Mouse (Mus musculus): ENCODE results near the gene Sh2d3c.
A peak's percentile ranks its signal among the peaks of the same experiment; 100 is the strongest.

Gene Sh2d3c

DNA sequence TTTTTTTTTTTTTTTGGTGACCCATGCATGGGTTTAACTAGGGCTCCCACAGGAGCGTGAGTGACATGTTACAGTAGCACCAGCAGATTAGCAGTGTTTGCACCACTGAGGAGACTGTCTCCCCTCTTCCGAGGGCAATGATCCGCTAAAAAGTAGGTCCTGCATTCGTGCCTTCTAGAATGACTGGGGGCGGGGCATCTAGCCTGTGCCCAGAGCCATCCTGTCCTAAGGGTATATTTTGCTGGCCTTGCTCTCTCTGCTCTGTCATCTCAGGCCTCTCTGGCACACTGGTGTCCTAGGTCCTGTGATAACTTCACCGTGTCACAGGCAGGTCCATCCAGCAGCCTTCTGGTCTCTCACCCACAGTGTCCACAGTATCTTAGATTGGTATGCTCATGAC lies 21.2 kb upstream of the Sh2d3c start:
- DNase-seq (ENCODE audit: low spot score) = no peak

DNA sequence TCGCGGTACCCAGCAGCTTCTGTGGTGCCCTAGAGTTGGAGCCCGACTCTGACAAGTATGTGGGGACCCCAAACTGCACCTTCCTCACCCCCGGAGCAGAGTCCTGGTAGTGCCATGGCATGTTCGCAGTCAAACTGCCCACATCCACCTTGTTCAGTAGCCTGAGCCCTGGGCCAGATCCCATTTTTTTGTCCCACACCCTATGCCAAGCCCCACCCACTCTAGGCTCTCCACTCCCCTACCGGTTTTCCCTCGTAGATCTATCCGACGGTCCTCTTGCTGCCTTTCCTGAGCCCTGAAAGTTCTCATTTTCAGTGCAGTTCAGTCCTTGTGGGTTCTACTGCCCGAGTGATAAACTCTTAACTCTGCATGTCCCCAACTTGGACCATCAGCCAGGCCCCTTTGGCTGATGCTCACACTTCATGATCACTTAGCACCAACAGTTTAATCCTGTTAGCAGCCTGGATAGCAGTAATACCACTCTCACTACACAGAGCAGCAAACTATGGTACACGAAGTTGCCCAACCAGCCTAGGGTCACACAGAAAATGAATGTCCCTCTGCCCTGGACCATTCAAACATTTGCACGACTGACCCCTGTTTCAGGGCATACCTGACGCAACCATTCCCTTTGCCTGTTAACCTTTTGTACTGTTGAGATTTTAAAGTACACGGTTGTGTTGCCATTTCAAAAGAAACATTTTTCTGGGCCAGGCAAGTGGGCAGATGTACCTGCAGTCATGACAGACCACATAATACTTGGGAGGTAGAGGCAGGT lies 19.7 kb upstream of the Sh2d3c start:
- no peak for DNase-seq (ENCODE audit: low spot score)

DNA sequence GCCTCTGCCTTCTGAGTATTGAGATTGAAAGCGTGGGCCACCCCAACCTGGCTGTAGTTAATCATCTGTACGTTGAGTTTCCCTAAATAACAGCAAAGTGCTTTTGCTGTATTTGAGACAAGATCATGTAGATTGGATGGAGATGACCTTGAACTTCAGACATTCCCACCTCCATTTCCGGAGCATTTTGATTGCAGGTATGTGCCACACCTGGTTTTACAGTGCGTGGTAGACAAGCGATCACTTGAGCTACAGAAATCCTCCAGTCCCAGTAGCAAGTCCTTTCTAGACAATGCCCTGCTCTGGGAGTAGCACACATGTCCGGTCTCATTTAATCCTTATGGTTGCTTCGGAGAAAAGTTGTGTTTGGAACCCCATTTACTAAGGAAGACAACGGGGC lies 17.8 kb upstream of the Sh2d3c start:
- no peak for DNase-seq (ENCODE audit: low spot score)

DNA sequence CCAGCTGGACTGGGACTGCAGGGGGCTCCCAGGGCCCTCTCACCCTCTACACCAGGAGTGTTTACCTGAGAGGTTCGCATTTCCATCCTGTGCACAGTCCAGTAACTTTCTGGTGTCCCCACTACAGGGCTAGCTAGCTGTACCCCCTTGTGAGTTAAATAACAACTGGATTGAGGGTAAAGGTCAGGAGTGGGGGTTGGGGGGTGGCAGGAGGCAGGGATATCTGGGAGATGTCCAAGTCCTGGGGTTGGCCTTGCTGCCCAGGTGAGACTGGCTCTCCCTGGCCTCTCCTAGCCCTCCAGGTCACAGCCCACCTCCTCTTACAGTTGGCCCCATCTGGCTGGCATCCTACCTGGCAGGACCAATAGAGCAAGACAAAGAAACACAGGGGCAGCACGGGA lies 16.8 kb upstream of the Sh2d3c start, which contains the start of gene Fpgs:
TSS of gene Fpgs (minus strand) at position 125 of the 401 bp plus-strand sequence.
- no peak for DNase-seq (ENCODE audit: low spot score)

DNA sequence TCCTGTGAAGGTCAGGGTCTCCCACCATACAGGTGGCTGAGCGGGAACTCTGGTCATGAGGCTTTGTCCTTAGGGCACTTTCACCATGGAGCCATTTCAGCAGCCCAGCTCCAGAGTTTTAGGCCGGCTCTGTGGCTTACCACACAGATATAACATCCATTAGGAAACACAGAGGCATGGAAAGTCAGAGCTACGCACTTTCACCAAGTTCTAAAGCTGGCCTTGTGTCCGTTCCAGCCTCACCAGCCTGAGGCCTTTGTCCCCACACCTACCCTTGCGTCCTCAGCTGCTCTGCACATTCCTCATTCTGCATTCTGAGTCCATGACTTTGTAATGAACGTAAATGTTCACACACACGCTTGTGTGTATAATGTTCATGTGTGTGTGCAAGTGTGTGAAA lies 15.8 kb upstream of the Sh2d3c start:
- no peak for DNase-seq (ENCODE audit: low spot score)

DNA sequence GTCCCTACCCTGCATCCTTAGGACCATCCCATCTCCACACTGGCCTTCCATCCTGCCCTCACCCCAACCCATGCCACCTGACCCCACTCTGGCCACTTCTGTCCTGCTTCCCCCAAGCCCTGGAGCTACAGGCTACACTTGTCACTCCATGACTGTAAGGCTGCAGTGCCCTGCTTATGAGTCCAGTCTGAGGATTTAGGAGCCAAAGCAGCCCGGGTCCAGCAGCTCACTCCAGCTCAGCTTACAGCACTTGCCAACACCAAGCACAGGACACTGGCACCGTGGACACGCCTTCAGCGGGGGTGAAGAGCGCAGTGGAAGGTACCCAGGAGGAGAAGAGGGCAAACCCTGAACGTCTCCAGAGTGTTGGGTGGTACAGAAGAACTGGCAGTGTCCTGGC lies 13.9 kb upstream of the Sh2d3c start:
- no peak for DNase-seq (ENCODE audit: low spot score)

DNA sequence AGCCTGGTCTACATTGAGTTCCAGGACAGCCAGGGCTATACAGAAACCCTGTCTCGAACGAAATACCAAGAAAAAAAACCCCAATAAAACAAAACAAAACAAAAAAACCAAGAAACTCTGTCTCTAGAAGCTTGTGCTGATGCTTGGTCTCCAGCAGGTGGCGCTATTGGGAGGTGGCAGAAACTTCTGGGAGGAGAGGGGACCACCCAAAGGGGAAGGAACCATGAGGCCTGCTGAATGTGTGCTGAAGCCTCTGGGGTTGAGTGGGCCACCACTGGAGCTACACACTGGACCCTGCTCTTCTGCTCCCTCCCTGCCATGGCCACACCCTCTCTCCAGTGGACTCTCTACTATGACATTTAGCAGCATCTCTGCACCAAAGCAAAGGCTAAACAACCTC lies 12.2 kb upstream of the Sh2d3c start:
- peak; percentile 85 for DNase-seq (ENCODE audit: low spot score)

DNA sequence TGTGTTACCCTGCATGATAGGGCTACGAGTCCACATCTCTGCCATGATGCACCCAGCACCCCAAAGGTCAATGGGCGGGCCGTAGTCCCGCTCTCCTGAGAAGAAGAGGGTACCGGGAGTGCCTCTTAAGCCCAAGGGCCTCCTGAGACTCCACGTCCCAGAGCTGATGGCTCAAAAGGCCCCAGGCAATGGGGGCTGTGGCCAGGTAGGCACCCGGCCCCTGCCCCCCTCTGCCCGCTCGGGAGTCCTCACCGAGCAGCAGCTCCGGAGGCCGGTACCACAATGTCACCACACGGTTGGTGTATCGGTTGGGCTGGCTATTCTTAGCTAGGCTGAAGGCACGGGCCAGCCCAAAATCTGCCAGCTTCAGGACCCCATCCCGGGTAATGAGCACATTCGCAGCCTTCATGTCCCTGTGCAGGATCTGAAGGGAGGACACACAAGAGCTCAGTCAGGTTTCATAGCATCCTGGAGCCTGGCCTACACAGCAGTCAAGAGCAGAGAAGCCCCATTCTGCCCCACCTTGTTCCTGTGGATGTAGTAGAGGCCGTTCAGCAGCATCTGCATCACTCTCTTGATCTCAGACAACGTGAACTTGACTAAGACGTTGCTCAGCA lies 11.2 kb upstream of the Sh2d3c start:
- DNase-seq (ENCODE audit: low spot score) = no peak

DNA sequence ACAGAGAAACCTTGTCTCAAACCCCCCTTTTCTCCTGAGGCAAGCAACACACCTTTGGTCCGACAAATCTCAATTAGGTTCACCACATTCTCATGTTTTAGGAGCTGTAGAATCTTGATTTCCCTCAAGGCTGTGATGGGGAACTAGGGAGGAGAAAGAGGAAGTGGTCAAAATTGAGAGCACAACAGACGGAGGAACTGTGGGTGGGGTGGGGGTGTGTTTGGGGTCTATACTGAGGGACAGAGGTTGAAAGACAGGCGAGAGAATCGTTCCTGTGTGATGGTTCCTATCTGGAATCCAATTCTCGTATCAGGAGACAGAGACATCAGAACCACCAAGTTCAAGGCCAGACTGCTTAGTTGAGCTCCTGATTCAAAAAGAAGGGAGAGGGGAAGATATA lies 10.4 kb upstream of the Sh2d3c start:
- DNase-seq (ENCODE audit: low spot score) = no peak

DNA sequence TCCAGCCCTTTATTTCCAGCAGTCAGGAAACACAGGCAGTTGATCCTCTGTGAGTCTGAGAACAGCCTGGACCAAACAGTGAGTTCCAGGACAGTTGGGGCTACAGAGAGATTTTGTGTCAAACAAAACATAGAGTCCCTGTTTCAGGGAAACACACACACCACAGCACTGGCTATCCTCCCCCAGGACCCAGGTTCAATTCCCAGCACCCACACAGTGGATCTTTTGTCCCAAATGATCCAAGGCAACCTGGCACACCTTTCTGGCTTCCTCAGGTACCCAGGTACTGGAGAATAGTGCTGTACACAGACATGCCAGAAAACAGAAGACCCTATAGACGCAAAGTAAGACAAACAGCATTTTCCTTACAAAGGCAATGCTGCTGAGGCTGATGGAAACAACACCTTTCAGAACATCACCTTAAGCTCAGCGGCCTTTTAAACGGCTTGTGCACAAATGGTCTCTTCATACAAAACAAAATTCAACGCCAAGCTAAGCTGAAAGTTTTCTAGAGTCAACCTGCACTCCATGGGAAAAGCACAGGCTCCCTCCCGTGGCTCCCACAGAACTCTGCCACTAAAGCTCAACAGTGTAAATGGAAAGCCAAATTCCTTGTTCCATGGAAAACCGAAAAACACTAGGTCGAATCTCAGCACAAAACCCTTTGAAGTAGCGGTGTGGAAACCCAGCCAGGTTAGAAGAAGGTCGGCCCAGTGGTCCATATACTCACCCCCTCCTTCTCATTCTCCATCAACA lies 9.4 kb upstream of the Sh2d3c start:
- DNase-seq (ENCODE audit: low spot score) = no peak

DNA sequence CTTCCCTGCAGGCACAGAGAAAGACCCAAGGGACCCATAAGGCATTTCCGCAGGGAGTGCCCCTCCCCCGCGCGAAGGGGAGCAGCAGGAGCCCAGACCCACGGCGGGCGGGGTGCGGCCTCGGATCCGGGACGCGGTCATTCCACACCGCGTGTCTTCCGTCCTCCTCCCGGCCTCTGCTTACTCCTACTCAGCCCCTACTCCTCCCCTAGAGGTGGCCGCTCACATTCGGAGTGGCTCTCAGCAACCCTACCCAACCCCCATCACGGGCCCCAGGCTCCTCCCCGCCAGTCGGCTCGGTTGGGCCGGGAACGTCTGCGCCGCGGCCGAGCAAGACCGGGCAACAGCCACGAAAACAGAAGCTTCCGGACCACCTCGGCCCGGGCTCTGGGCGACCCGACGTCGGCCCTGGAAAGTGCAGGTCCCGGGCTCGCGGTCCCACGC lies 8.7 kb upstream of the Sh2d3c start:
- peak; percentile 60 for DNase-seq (ENCODE audit: low spot score)

DNA sequence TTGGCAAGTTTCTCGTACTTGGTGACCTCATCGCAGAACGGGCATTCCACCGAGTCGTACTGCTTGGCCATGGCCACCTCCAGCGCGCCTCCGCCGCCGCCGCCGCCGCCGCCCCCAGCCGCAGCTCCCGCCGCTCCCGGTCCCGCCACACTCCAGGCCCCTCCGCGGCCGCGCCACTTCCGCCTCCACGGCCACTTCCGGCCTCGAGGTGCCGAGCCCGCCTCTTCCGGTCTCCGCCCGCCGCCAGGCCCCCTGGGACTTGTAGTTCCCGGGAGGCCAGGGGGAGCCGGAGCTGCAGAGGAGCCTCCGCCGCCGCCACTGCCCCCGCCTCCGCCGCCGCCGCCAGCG lies 8.3 kb upstream of the Sh2d3c start:
- peak; percentile 92 for DNase-seq (ENCODE audit: low spot score)

DNA sequence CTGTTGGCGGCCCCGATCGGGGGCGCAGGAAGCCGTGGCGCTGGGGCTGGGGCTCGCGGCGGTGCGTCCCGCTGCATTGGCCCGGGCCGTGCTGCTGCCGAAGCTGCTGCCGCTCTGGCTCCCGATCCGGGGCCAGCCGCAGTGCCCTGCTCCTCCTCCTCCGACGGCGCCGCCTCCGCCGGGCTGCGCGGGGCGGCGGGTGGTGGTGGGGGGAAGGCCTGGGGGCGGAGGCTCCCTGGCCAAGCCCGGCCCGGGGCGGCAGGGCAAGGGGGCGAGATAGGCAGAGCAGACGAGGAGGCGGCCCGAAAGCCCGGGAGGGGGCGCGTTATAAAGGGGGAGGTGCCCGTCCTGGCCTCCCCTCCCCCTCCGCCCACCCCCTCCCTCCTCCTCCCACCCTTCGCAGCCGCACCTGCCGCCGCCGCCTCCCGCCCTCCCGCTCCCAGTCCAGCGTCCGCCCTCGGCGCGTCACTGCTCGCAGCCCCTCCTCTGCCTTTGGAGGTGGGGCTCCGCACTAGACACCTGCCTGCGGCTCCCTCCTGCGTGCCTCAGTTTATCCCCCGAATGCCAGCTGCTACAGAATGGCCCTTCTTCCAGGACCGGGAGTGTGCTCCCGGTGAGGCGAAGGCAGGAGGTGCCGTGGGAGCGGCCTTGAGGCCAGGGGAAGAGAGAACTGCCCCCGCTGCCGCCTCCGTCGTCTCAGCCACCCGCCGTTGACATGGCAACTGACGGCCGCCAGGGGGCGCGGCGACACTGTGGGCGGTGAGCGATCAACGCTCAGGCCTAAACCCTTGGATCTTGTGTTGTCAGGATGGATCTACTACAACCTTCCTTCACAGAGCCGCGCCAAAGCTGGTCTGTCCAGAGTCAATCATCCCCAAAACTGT lies 7.7 kb upstream of the Sh2d3c start, which contains the start of gene Cdk9:
TSS of gene Cdk9 (minus strand) at position 143 of the 884 bp plus-strand sequence.
- DNase-seq (ENCODE audit: low spot score) = peak; percentile 95

DNA sequence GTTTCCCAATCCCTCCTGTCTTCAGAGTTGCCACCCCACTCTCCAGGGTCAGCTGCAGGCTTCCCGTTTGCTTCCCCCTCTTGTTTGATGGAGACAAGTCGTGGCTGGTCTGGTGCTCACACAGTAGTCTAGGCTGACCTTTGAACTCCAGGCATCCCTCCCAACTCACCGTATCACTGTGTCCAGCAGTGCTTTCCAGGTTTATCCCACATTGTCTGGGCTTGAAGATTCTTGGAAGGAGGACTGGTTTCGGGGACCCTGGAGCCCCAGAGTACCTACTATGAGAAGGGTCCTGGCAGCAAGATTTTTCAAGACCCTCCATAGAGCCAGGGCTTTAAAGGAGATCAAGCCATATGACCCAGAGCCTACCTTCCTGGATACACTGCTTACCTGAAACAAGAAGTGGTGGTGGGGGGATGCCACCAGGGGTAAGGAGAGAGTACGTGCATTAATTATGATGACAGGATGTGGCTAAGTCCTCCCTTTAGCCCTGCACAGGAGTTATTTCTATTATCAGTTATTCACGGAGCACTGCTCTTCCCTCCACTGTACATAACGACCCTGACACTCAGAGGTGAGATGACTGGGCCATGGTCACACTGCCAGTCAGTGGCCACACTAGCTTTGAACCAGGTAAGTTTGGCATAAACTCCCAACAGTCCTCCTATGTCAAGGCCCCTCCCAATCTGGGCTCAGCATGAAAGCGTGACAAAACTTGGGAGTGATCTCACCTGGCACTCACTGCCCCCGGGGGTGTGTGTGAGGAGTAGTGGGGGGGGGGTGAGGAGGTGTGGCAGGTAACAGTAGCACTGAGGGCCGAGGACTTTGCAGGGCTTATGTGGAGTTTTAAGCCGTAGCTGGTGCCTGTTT lies 6.5 kb upstream of the Sh2d3c start:
- no peak for DNase-seq (ENCODE audit: low spot score)

DNA sequence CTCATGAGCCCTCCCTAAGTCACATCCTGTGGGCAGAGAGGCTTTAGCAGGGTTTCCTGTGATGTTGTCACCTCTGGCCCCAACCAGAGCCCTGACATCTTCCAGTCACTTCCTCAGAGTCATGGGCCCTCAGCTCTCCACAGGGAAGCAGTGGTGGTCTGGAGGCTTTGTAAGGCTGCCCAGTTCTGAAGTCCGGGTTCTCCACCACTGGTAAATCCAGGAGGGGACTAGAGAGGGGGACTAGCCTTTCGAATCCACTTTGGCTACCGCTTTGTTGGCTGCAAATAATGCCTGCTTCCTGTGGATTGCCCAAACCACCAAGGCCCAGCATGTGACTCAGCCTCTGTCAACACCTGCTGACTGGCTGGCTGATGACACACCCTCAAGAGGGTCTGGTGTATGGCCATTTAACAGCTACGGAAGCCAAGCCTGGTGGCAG lies 5.8 kb upstream of the Sh2d3c start:
- DNase-seq (ENCODE audit: low spot score) = no peak

DNA sequence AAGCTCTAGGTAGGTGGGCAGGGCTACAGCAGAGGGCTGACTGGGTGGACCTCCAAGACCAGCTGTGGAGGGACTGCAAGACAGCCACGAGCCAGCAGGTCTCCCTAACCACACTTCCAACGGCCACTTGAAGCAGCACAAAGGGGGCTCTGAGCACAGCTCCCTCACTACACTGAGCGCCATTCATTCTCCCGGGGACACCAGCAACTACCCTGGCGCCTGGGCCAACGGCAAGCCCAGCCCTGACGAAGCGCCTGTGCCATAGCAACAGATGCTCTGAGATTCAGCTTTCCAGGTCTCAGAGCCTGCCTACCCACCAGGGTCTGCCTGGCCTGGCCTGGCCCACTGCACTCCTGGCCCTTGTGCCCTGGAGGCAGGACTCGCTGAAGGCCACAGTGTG lies 2.1 kb upstream of the Sh2d3c start:
- no peak for DNase-seq (ENCODE audit: low spot score)

DNA sequence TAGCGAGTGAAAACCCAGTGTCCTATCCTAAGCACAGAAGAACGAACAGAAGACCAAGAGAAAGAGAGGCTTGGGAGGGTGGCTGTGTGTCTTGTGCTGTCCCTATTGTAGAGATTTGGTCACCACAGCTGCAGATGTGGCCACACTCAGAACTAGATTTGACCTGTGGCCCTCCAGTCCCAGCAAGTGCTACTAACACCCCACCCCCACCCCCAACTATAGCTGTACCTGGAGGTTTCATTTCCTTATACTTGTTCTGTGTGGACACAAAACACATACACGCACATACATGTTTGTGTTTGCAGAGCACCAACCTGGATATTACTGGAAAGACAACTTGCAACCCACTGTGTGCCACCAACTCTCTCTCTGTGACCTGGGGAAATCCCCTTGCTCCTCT lies 802 bp upstream of the Sh2d3c start:
- no peak for DNase-seq (ENCODE audit: low spot score)

DNA sequence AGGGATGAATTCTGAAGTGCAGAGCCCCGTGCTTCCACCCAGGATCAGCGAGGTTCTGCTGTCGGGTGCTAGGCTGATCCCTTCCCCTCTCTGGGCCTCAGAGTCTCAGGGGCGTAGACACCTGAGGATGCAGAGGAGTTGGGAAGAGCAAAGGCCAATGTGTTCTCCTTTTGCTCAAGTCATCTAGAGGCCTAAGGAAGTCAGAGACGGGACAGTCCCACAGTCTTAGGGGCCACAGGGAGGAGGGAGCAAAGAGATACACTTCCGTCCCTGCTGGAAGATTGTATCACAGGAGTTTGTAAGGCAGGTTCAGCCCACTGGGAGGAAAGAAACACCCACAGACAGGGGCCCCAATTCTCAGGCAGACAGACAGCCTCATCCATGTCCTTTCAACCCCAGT lies 1.2 kb downstream of the Sh2d3c start:
- no peak for DNase-seq (ENCODE audit: low spot score)

DNA sequence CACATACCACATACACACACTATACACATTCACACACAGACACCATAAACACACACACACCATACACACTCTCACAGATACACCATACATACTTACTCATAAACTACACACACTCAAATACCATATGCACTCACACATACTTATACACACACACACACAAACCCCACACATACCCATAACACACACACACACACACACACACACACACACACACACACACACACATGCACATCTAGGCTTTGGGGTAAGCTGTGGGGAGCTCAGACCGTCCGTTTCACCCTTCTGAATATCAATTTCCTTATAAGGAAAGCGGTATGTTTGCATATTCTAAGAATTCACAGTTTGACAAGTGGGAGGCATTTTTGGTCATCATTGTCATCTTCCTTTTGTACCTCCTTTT lies 1.7 kb downstream of the Sh2d3c start:
- DNase-seq (ENCODE audit: low spot score) = no peak

DNA sequence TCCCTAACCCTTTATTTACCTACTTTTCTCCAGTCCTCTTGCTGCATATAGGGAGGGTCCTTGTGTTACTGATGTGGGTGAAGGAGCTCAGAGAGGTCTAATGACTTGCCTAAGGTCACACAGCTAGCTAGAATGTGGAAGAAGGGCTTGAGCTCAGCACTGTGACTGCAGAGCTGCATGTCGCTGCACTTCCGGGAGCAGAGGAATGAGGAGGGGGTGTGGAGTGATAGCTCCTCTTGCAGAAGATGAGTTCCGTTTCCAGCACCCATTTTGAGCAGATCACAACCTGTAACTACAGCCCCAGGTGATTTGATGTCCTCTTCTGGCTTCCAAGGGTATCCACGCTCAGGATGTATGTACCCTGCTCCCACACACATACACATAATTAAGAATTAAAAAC lies 3.3 kb downstream of the Sh2d3c start:
- DNase-seq (ENCODE audit: low spot score) = no peak

All from embryo, embryonic 10 days (tissue).